Mouse (Mus musculus): ENCODE results near the gene Mlh3. TPM values are rescaled to one million over a fixed set of nuclear protein-coding genes. Genes with fewer than 3 reads are reported as not detected.

The Mlh3 gene
- total RNA-seq, 2 experiments from 2014 or later, result 19.3 to 19.9 TPM

- no peak for TF ChIP-seq CTCF (conservative IDR thresholded peaks at IDR 0.05)
- Histone ChIP-seq H3K4me3 (no peak overlapping the region), H3K27ac (no peak overlapping the region)
- no peak for DNase-seq (ENCODE audit: low spot score in 2 of 2)
Measured at GRCm38 (mm10) chr12:85203699-85204098, 66.7 kb downstream of the Mlh3 start.

- no peak overlapping the region for H3K27ac ChIP-seq
- TF ChIP-seq CTCF (conservative IDR thresholded peaks at IDR 0.05), result no peak
- DNase-seq (ENCODE audit: low spot score in 2 of 2), result no peak
- no peak overlapping the region for H3K4me3 ChIP-seq
Measured at GRCm38 (mm10) chr12:85202191-85202590, 68.2 kb downstream of the Mlh3 start.

DNA sequence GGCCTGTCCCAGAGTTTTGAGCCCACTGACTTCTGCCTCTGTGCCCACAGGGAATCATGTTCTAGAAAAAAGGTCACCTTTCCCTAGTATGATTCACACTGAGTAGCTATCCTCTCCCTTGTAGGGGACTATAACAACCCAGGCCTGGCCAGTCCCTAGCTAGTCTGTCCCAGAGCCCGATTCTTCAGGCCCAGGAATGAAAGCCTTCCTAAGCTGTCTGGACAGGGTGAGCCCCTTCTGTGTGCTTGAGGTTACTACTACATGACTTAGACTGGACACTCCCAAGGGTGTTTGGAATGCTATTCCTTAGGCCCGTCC is 68.6 kb downstream of the Mlh3 start:
- no peak overlapping the region for H3K27ac ChIP-seq
- no peak for TF ChIP-seq CTCF (conservative IDR thresholded peaks at IDR 0.05)
- H3K4me3 ChIP-seq, result no peak overlapping the region
- DNase-seq (ENCODE audit: low spot score in 2 of 2), result no peak

DNA sequence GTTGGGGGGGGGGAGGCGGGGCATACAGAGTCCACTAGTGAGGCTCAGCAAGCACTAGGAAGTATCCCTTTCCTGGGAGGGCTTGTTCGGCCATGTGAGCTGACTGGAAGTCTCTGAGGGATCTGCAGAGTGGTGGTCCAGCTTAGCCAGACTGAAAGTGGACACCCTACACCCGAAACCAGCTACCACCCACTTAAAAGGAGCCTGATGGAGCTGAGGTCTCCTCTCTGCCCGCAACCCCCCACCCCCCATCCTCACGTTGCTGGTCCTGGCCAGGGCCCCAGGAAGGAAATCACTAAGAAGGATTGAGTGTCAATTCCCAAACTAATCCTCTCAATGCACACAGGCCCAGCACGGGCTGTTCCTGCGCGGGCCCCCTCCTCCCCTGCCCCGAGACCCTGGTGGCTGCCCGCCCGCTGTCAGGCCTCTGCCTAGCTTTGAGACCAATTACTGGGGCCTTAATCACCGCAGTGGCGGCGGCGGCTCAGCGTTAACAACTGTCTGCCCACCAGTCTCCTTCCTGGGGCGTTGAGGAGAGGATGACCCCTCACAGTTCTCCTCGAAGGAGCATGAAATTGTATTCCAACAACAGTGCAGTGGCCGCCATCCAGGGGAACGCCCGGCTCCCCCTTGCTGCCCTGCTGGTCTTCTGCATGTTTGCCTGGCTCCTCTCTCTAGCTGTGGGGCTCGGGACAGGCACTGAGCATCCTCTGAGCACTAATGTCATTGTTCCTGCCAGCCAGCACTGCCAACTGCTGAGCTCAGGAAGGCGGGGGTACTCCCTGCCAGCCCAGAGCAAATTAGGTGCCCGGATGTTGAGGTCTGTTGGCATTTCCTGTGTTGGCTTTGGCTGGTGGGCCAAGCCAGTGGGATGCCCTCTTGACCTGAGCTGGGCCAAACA is 69.2 kb downstream of the Mlh3 start:
- DNase-seq (ENCODE audit: low spot score in 2 of 2), result no peak
- Histone ChIP-seq H3K27ac (no peak overlapping the region), H3K4me3 (no peak overlapping the region)
- TF ChIP-seq CTCF (conservative IDR thresholded peaks at IDR 0.05), result peak; percentile 26; the same call in 1 of the 2 replicates

DNA sequence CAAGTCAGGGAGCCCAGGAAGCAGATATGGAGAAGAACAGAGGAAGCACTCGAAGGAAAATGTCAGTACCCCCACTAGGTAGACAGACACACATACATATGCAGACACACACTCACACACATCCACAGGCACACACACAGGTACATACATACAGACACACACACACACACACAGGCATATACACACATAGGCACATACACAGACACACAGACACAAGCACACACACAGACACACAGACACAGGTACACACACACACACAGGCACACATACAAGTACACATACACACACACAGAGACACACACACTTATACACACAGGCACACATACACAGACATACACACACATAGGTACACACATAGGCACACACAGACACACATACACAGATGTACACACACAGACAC is 70.4 kb downstream of the Mlh3 start:
- Histone ChIP-seq H3K4me3 (no peak overlapping the region), H3K27ac (no peak overlapping the region)
- DNase-seq (ENCODE audit: low spot score in 2 of 2), result no peak
- TF ChIP-seq CTCF (conservative IDR thresholded peaks at IDR 0.05), result no peak

- no peak overlapping the region for H3K4me3 ChIP-seq
- no peak for DNase-seq (ENCODE audit: low spot score in 2 of 2)
- no peak overlapping the region for H3K27ac ChIP-seq
- no peak for TF ChIP-seq CTCF (conservative IDR thresholded peaks at IDR 0.05)
Measured at GRCm38 (mm10) chr12:85197936-85198335, 72.5 kb downstream of the Mlh3 start.

DNA sequence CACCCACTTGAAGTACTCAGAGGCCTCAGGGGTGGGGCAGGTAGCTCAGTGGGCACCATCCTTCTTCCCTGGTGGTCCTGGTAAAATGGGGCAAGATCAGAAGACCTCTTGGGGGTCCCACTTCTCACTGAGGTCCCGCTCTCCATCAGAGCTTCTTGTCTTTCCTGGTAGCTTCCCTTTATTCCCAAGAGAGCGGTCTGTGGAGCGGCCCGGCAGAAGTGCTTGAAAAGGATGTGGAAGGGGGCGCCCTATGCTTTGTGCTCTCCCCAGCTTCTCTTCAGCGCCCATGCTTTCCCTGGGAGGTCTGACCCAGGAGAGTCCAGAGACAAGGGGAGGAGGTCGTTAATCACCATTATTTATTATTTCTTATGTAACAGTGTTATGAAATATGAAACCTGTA is 73.0 kb downstream of the Mlh3 start:
- H3K27ac ChIP-seq, result no peak overlapping the region
- no peak for TF ChIP-seq CTCF (conservative IDR thresholded peaks at IDR 0.05)
- no peak for DNase-seq (ENCODE audit: low spot score in 2 of 2)
- H3K4me3 ChIP-seq, result no peak overlapping the region

DNA sequence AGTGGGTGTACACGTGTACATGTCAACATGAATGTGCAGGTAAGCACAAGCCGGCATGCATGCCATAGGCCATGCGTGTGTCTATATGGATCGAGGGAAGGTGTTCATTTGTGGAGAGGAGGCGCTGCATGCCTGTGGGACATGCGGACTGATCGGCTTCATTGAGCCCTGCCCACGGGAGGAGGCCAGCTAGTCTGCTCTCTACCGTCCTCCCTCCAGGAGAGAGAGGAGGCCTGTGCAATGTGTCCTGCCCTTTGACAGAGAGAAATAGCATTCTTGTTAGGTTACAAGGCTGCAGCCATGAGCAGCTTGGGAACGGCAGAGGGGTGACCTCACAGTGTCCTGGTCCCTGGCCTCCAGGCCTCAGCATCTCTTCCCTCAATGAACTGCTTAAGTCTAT is 74.2 kb downstream of the Mlh3 start:
- no peak overlapping the region for H3K4me3 ChIP-seq
- H3K27ac ChIP-seq, result no peak overlapping the region
- no peak for TF ChIP-seq CTCF (conservative IDR thresholded peaks at IDR 0.05)
- no peak for DNase-seq (ENCODE audit: low spot score in 2 of 2)

GRCm38 (mm10) chr12:85195086-85195485 is 75.3 kb downstream of the Mlh3 start:
- no peak overlapping the region for H3K27ac ChIP-seq
- TF ChIP-seq CTCF (conservative IDR thresholded peaks at IDR 0.05), result no peak
- H3K4me3 ChIP-seq, result no peak overlapping the region
- DNase-seq (ENCODE audit: low spot score in 2 of 2), result no peak

GRCm38 (mm10) chr12:85194623-85195018 is 75.8 kb downstream of the Mlh3 start:
- no peak overlapping the region for H3K27ac ChIP-seq
- peak in 1 of 2 experiments; percentile 50 for DNase-seq (ENCODE audit: low spot score in 2 of 2)
- no peak overlapping the region for H3K4me3 ChIP-seq
- TF ChIP-seq CTCF (conservative IDR thresholded peaks at IDR 0.05), result no peak

DNA sequence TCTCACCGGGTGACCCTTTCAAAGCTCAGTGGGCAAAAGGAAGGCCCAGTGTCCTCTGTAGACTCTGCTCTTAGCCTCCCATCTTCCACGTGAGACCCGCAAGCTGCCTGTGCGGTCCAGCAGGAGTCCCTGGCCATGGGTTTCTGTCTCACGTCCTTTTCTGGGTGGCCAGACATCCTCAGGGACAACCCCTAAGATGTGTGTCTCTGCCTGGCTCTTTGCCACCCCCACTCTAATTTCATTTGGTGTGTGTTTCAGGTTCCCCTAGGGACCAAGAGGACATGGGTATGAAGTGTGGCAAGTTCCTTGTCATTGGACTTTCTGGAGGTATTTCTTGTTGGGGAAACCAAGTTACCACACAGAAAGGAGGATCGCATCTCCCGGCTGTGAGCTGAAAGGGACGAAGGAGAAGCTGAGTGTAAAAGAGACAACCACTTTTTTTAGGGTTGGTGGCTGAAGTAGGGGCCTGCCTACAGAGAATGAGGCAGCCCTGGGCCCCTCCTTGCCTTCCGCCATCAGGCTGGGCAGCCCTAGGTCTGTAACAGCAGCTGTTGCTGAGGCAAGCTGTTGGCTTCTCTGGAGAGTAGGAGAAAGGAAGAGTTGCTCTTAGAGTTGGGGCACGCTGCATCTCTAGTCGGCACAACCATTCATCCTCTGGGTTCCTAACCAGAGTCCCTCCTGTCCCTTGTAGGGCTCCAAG is 76.3 kb downstream of the Mlh3 start:
- H3K27ac ChIP-seq, result no peak overlapping the region
- TF ChIP-seq CTCF (conservative IDR thresholded peaks at IDR 0.05), result no peak
- no peak overlapping the region for H3K4me3 ChIP-seq
- no peak for DNase-seq (ENCODE audit: low spot score in 2 of 2)

DNA sequence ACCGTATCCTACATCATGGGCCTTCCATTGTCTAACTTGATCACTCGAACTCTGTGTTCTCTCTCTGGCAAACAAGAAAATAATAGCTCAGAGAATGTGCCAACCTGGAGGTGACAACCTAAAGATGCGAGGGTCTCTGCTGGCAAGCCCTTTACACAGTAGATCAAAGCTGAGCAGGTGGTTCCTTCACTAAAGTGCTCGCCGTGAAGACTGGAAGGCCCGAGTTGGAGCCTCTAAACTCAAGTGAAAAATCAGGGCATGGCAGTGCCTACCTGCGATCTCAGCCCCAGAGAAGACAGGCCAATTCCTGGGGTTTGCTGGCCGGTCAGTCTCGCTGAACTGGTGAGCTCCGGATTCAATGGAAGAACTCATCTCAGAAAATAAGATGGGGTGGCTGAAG is 77.3 kb downstream of the Mlh3 start:
- no peak for TF ChIP-seq CTCF (conservative IDR thresholded peaks at IDR 0.05)
- H3K27ac ChIP-seq, result no peak overlapping the region
- no peak for DNase-seq (ENCODE audit: low spot score in 2 of 2)

DNA sequence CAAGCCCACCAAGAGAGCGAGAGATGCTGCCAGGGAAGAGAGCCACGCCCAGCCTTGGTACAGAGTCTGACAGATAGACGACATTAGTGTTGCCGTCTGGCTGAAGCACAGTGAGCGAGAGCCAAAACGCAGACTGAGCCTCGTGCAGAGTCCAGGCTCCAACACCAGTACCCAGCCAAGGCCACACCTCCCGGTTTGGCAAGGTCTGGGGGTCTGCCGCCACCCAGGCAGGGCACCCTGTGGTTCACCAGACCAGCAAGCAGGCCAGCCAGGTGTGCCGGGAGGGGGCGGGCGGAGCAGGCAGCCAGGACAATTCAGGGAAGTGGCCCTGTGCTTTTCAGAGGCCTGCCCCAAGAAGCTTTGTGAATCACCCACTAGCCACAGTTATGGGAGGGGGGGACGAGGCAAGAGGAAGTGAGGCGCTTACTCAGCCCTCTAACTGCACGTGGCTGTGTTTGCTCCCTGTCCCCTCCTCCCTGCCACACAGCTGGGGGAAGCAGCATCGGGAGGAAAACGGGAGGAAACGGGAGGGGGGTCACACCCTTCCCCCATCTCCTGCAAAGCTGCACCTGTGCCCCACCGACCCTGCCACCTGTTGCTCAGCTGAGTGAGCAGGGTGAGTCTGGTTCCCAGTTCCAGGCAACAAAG is 77.8 kb downstream of the Mlh3 start:
- Histone ChIP-seq H3K4me3 (no peak overlapping the region), H3K27ac (no peak overlapping the region)
- DNase-seq (ENCODE audit: low spot score in 2 of 2), result no peak
- TF ChIP-seq CTCF (conservative IDR thresholded peaks at IDR 0.05), result no peak

More for the DNA sequence above, 77.3 kb downstream of the Mlh3 start:
- H3K4me3 ChIP-seq, result no peak overlapping the region
